Mouse (Mus musculus) midbrain, embryonic 11.5 days (tissue): ENCODE data around the gene Tph1. TPM values are rescaled to one million over a fixed set of nuclear protein-coding genes. Genes with fewer than 3 reads are reported as not detected.
"Not testable (repeated sequence)": the region's sequence is repeated elsewhere in the genome, so short reads cannot be mapped to it uniquely, and the experiment has no call there.

Experiments used
- ATAC-seq: fragments of 200-750 bp; cut with Nextera tagmentation; 2 replicates; pipeline ENCODE4 v1.8.0; 2017; ENCODE audit warnings: moderate TSS enrichment, moderate library complexity; ENCODE audit not compliant: low FRiP score
- DNase-seq: peaks from one replicate; pipeline ENCODE4 v3.0.0; 2015; ENCODE audit warnings: low spot score; ENCODE audit errors: missing footprints
- H3K27ac ChIP-seq: fragments of 300-500 bp; sonication (generic); 2 replicates; pipeline ENCODE4 v1.5.1; 2014; ENCODE audit warnings: low read depth, low read length
- H3K27me3 ChIP-seq: fragments of 300-500 bp; sonication (generic); 2 replicates; pipeline ENCODE4 v1.6.1; 2014; ENCODE audit warnings: mild to moderate bottlenecking, low read length, moderate library complexity, mixed read lengths; ENCODE audit not compliant: control insufficient read depth, insufficient read depth
- H3K36me3 ChIP-seq: fragments of 300-500 bp; sonication (generic); 2 replicates; pipeline ENCODE4 v1.6.1; 2014; ENCODE audit warnings: mild to moderate bottlenecking, low read length, moderate library complexity, mixed read lengths; ENCODE audit not compliant: control insufficient read depth, insufficient read depth
- H3K4me1 ChIP-seq: fragments of 300-500 bp; sonication (generic); 2 replicates; pipeline ENCODE4 v1.6.1; 2014; ENCODE audit warnings: low read length; ENCODE audit not compliant: control insufficient read depth, insufficient read depth
- H3K4me2 ChIP-seq: fragments of 300-500 bp; sonication (generic); 2 replicates; pipeline ENCODE4 v1.6.1; 2014; ENCODE audit warnings: mild to moderate bottlenecking, moderate library complexity
- H3K4me3 ChIP-seq: fragments of 300-500 bp; sonication (generic); 2 replicates; pipeline ENCODE4 v1.5.1; 2014; ENCODE audit warnings: low read depth, low read length
- H3K9ac ChIP-seq: fragments of 300-500 bp; sonication (generic); 2 replicates; pipeline ENCODE4 v1.6.1; 2014; ENCODE audit warnings: low read length
- H3K9me3 ChIP-seq: fragments of 300-500 bp; sonication (generic); 2 replicates; pipeline ENCODE4 v1.6.1; 2016; ENCODE audit warnings: low read length; ENCODE audit not compliant: control insufficient read depth
- WGBS: fragments of 180-500 bp; shearing (Covaris S2); extraction: QIAGEN DNeasy Blood & Tissue Kit; methylation state at CpG from one replicate; pipeline ENCODE4 v1.1.7; 2014; 5-methylcytosine and 5-hydroxymethylcytosine counted together
- polyA plus RNA-seq: library from polyadenylated mRNA; unstranded; fragments of >200 nt; fragmentation: Nextera tagmentation; extraction: Ambion mirVana; gene quantifications from 2 replicates; pipeline ENCODE4 v1.2.1, GENCODE M21; 2014

Gene Tph1
- polyA plus RNA-seq, 1 experiment from 2014 or later: 0.59 TPM

- peak; percentile 89 for DNase-seq
- peak; percentile 62; the same call in 1 of the 2 replicates for ATAC-seq
- Histone ChIP-seq H3K27ac (no peak overlapping the region), H3K4me1 (peaks cover 5% of the 10 kb centered on the region), H3K27me3 (peaks cover 8% of the 10 kb centered on the region; the same call in 1 of the 2 replicates), H3K9me3 (no peaks in the 10 kb centered on the region), H3K4me2 (peak overlapping the region; percentile 43), H3K9ac (peak overlapping the region; percentile 27), H3K4me3 (no peak overlapping the region), H3K36me3 (no peaks in the 10 kb centered on the region)
- WGBS: 0% methylated on average over 21 of the region's 21 CpGs
These were observed 5.1 kb downstream of the Tph1 start for GRCm38 (mm10) chr7:46667256-46667655.

GRCm38 (mm10) chr7:46665236-46665635 is 7.1 kb downstream of the Tph1 start:
- H3K27me3 ChIP-seq: peaks cover 8% of the 10 kb centered on the region; the same call in 1 of the 2 replicates
- 35% methylated on average over 9 of the region's 9 CpGs for WGBS
- H3K4me1 ChIP-seq: peaks cover 9% of the 10 kb centered on the region
- no peak overlapping the region for H3K9ac ChIP-seq
- ATAC-seq: no peak
- no peaks in the 10 kb centered on the region for H3K9me3 ChIP-seq
- H3K36me3 ChIP-seq: no peaks in the 10 kb centered on the region
- peak; percentile 92 for DNase-seq
- H3K27ac ChIP-seq: no peak overlapping the region
- no peak overlapping the region for H3K4me2 ChIP-seq
- no peak overlapping the region for H3K4me3 ChIP-seq

GRCm38 (mm10) chr7:46661591-46662090 is 10.7 kb downstream of the Tph1 start:
- 12% methylated on average over 18 of the region's 18 CpGs for WGBS
- no peak overlapping the region for H3K27ac ChIP-seq
- H3K4me2 ChIP-seq: peak overlapping the region; percentile 36; the same call in 1 of the 2 replicates
- peak overlapping the region; percentile 15; the same call in 1 of the 2 replicates for H3K4me3 ChIP-seq
- H3K4me1 ChIP-seq: peaks cover 5% of the 10 kb centered on the region
- H3K27me3 ChIP-seq: peaks cover 8% of the 10 kb centered on the region; the same call in 1 of the 2 replicates
- no peaks in the 10 kb centered on the region for H3K9me3 ChIP-seq
- H3K9ac ChIP-seq: 0 out of 2 replicates have a peak overlapping the region, but pooled peaks have one; percentile 27
- DNase-seq: peak; percentile 87
- no peaks in the 10 kb centered on the region for H3K36me3 ChIP-seq
- ATAC-seq: 0 out of 2 replicates have a peak, but pooled peaks have one; percentile 27

GRCm38 (mm10) chr7:46652279-46652678 is 20.1 kb downstream of the Tph1 start:
- no peak for ATAC-seq
- 82% methylated on average over 2 of the region's 2 CpGs for WGBS

GRCm38 (mm10) chr7:46650231-46650630 is 22.1 kb downstream of the Tph1 start:
- not testable (repeated sequence) for H3K27me3 ChIP-seq, H3K9me3 ChIP-seq, H3K4me1 ChIP-seq, DNase-seq, H3K9ac ChIP-seq, H3K4me2 ChIP-seq, ATAC-seq, H3K36me3 ChIP-seq, H3K4me3 ChIP-seq, H3K27ac ChIP-seq
- 54% methylated on average over 5 of the region's 5 CpGs for WGBS

More at GRCm38 (mm10) chr7:46652279-46652678, 20.1 kb downstream of the Tph1 start:
- Histone ChIP-seq H3K9ac (no peak overlapping the region), H3K4me2 (no peak overlapping the region), H3K36me3 (no peaks in the 10 kb centered on the region), H3K4me3 (no peak overlapping the region), H3K4me1 (no peaks in the 10 kb centered on the region), H3K27ac (no peak overlapping the region), H3K27me3 (no peaks in the 10 kb centered on the region), H3K9me3 (no peaks in the 10 kb centered on the region)
- no peak for DNase-seq

GRCm38 (mm10) chr7:46648431-46649140 is 23.8 kb downstream of the Tph1 start:
- Histone ChIP-seq H3K4me2 (no peak overlapping the region), H3K27ac (no peak overlapping the region), H3K9ac (no peak overlapping the region), H3K4me3 (no peak overlapping the region), H3K36me3 (no peaks in the 10 kb centered on the region), H3K27me3 (no peaks in the 10 kb centered on the region), H3K9me3 (no peaks in the 10 kb centered on the region), H3K4me1 (no peaks in the 10 kb centered on the region)
- DNase-seq (no peak), ATAC-seq (no peak)
- 67% methylated on average over 4 of the region's 4 CpGs for WGBS

- ATAC-seq (no peak), DNase-seq (no peak)
- H3K36me3 ChIP-seq: no peaks in the 10 kb centered on the region
- H3K27me3 ChIP-seq: no peaks in the 10 kb centered on the region; the same call in 1 of the 2 replicates
- 74% methylated on average over 1 of the region's 1 CpGs for WGBS
- no peak overlapping the region for H3K4me3 ChIP-seq
- H3K4me2 ChIP-seq: no peak overlapping the region
- no peak overlapping the region for H3K27ac ChIP-seq
- no peaks in the 10 kb centered on the region for H3K9me3 ChIP-seq
- no peak overlapping the region for H3K9ac ChIP-seq
- peaks cover 8% of the 10 kb centered on the region; the same call in 1 of the 2 replicates for H3K4me1 ChIP-seq
These were observed 29.2 kb downstream of the Tph1 start for GRCm38 (mm10) chr7:46643172-46643571.

GRCm38 (mm10) chr7:46640062-46640461 is 32.3 kb downstream of the Tph1 start:
- Histone ChIP-seq H3K4me2 (peak overlapping the region; percentile 74), H3K36me3 (no peaks in the 10 kb centered on the region), H3K4me1 (peaks cover 8% of the 10 kb centered on the region; the same call in 1 of the 2 replicates), H3K4me3 (peak overlapping the region; percentile 60), H3K9me3 (no peaks in the 10 kb centered on the region), H3K9ac (peak overlapping the region; percentile 52; the same call in 1 of the 2 replicates), H3K27ac (no peak overlapping the region), H3K27me3 (no peaks in the 10 kb centered on the region; the same call in 1 of the 2 replicates)
- 15% methylated on average over 17 of the region's 17 CpGs for WGBS
- DNase-seq (no peak), ATAC-seq (no peak)

GRCm38 (mm10) chr7:46639692-46640031 is 32.7 kb downstream of the Tph1 start, which contains the start of gene Sergef:
Gene Sergef, minus strand, starts transcription at chr7:46639807.
- Histone ChIP-seq H3K27ac (peak within 1 kb of the TSS; percentile 46; the same call in 1 of the 2 replicates), H3K4me3 (peak within 1 kb of the TSS; percentile 60), H3K4me1 (peaks cover 8% of the 10 kb centered on the region; the same call in 1 of the 2 replicates), H3K9ac (peak within 1 kb of the TSS; percentile 75), H3K27me3 (no peaks in the 10 kb centered on the region; the same call in 1 of the 2 replicates), H3K36me3 (no peaks in the 10 kb centered on the region), H3K9me3 (no peaks in the 10 kb centered on the region), H3K4me2 (peak within 1 kb of the TSS; percentile 74)
- DNase-seq (peak; percentile 98), ATAC-seq (peak; percentile 96)
- 0% methylated on average over 30 of the region's 30 CpGs for WGBS
